Mouse (Mus musculus) E14TG2a.4 (cell line): ENCODE results near the gene Cep170b.

Source experiments
- CTCF ChIP-seq: conservative IDR thresholded peaks from 2 replicates; pipeline ENCODE4 v1.5.1; 2014; ENCODE audit warnings: low read length
- NANOG ChIP-seq: IDR thresholded peaks from 2 replicates; pipeline ENCODE4 v1.6.1; 2014; ENCODE audit warnings: borderline replicate concordance, low read length, mixed read lengths

DNA sequence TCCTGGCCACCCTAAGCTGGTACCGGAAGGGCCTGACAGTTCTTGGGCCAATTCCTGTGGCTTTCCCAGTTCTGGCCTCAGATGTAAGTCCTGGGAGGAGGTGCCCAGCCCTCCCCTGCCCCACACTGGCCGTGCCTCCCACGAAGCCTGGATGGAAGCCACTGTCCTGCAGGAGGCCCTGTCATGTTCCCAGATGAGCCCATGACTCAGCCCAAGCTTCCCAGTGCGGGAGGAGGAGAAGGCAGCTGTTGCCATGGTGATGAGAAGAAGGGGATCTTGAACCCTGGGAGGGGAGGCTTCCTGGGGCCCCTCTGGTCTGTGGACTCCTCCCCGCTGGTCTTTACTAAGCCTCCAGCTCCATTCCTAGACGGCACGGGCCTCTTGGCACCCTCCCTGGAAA, 36.9 kb upstream of the Cep170b start:
- TF ChIP-seq CTCF, result no peak
- TF ChIP-seq NANOG, result no peak
